Mouse (Mus musculus) MEL (cell line): ENCODE data around the gene Elovl3. TPM values are rescaled to one million over a fixed set of nuclear protein-coding genes. Genes with fewer than 3 reads are reported as not detected.

Experiments used
- DNase-seq: peaks from one replicate; pipeline ENCODE4 v3.0.0; 2011; ENCODE audit warnings: low read depth, low spot score
- H3K27ac ChIP-seq: 2 replicates; pipeline ENCODE4 v1.5.1; 2012; ENCODE audit warnings: low read depth, mild to moderate bottlenecking, control low read depth, low read length, moderate library complexity; ENCODE audit not compliant: control insufficient read depth
- H3K27me3 ChIP-seq, 2 experiments: fragments of 150-350 bp in 1 of 2; sonication (generic) in 1 of 2; 2 replicates each; pipeline ENCODE4 v1.6.1; 2012; ENCODE audit warnings: low read length in 2 of 2, mild to moderate bottlenecking in 2 of 2, improper control_type of control experiment in 1 of 2, moderate library complexity in 1 of 2; ENCODE audit not compliant: insufficient read depth in 2 of 2, control insufficient read depth in 1 of 2
- H3K36me3 ChIP-seq, 2 experiments: 2 replicates each; pipeline ENCODE4 v1.6.1; 2012 to 2014; ENCODE audit warnings: low read length in 2 of 2, improper control_type of control experiment in 1 of 2, inconsistent platforms in 1 of 2, mild to moderate bottlenecking in 1 of 2; ENCODE audit not compliant: insufficient read depth in 2 of 2, control insufficient read depth in 1 of 2
- H3K4me1 ChIP-seq, 2 experiments: fragments of 150-350 bp in 1 of 2; sonication (generic) in 1 of 2; 2 replicates each; pipeline ENCODE4 v1.6.1; 2012; ENCODE audit warnings: low read length in 2 of 2, improper control_type of control experiment in 1 of 2, mild to moderate bottlenecking in 1 of 2; ENCODE audit not compliant: insufficient read depth in 2 of 2, control insufficient read depth in 1 of 2
- H3K4me3 ChIP-seq, 2 experiments: fragments of 150-350 bp in 1 of 2; sonication (generic) in 1 of 2; 2 replicates each; pipeline ENCODE4 v1.5.1; 2012; ENCODE audit warnings: low read depth in 2 of 2, low read length in 2 of 2, mild to moderate bottlenecking in 2 of 2, moderate library complexity in 2 of 2, control low read depth in 1 of 2, improper control_type of control experiment in 1 of 2; ENCODE audit not compliant: control insufficient read depth in 1 of 2, insufficient read depth in 1 of 2
- H3K79me2 ChIP-seq: 2 replicates; pipeline ENCODE4 v1.6.1; 2012; ENCODE audit warnings: mild to moderate bottlenecking, low read length, moderate library complexity; ENCODE audit not compliant: control insufficient read depth, poor library complexity, insufficient read depth
- H3K9ac ChIP-seq: 2 replicates; pipeline ENCODE4 v1.6.1; 2012; ENCODE audit warnings: low read depth, mild to moderate bottlenecking, control low read depth, low read length, moderate library complexity; ENCODE audit not compliant: control insufficient read depth, poor library complexity, severe bottlenecking
- H3K9me3 ChIP-seq: fragments of 150-350 bp; sonication (generic); replicated peaks from 2 replicates; pipeline ENCODE4 v1.6.1; 2012; ENCODE audit warnings: mild to moderate bottlenecking, low read length, improper control_type of control experiment, moderate library complexity; ENCODE audit not compliant: insufficient read depth
- BHLHE40 ChIP-seq: IDR thresholded peaks from 2 replicates; pipeline ENCODE4 v1.6.1; 2012; ENCODE audit warnings: low read depth, mild to moderate bottlenecking, inconsistent platforms, low read length, improper control_type of control experiment, borderline replicate concordance
- CHD1 ChIP-seq: IDR thresholded peaks from 2 replicates; pipeline ENCODE4 v1.6.1; 2012; ENCODE audit warnings: low read depth, mild to moderate bottlenecking, inconsistent platforms, low read length, improper control_type of control experiment
- CHD2 ChIP-seq: IDR thresholded peaks from 2 replicates; pipeline ENCODE4 v1.6.1; 2011; ENCODE audit warnings: low read length, improper control_type of control experiment
- CTCF ChIP-seq, 3 experiments: IDR thresholded peaks in 2 of 3; conservative IDR thresholded peaks in 1 of 3; 2 replicates each; pipeline ENCODE4 v1.5.1; 2011 to 2012; ENCODE audit warnings: low read length in 3 of 3, low read depth in 2 of 3, mild to moderate bottlenecking in 2 of 3, improper control_type of control experiment in 1 of 3, inconsistent platforms in 1 of 3, mixed read lengths in 1 of 3, moderate library complexity in 1 of 3; ENCODE audit not compliant: control insufficient read depth in 1 of 3, insufficient read depth in 1 of 3, poor library complexity in 1 of 3, severe bottlenecking in 1 of 3
- EP300 ChIP-seq, 2 experiments: IDR thresholded peaks; 2 replicates each; pipeline ENCODE4 v1.6.1; 2011; ENCODE audit warnings: improper control_type of control experiment in 2 of 2, low read length in 2 of 2, low read depth in 1 of 2, mild to moderate bottlenecking in 1 of 2
- MAX ChIP-seq: IDR thresholded peaks from 2 replicates; pipeline ENCODE4 v1.6.1; 2011; ENCODE audit warnings: low read length, improper control_type of control experiment
- MAZ ChIP-seq: IDR thresholded peaks from 2 replicates; pipeline ENCODE4 v1.6.1; 2012; ENCODE audit warnings: low read depth, mild to moderate bottlenecking, inconsistent platforms, low read length, improper control_type of control experiment
- MXI1 ChIP-seq: IDR thresholded peaks from 2 replicates; pipeline ENCODE4 v1.6.1; 2011; ENCODE audit warnings: mild to moderate bottlenecking, low read depth, low read length, improper control_type of control experiment
- MYC ChIP-seq: IDR thresholded peaks from 2 replicates; pipeline ENCODE4 v1.6.1; 2011; ENCODE audit warnings: low read depth, mild to moderate bottlenecking, low read length, improper control_type of control experiment, moderate library complexity
- NELFE ChIP-seq: IDR thresholded peaks from 2 replicates; pipeline ENCODE4 v1.6.1; 2011; ENCODE audit warnings: low read depth, low read length, improper control_type of control experiment
- POLR2AphosphoS2 ChIP-seq: IDR thresholded peaks from 2 replicates; pipeline ENCODE4 v1.6.1; 2011; ENCODE audit warnings: low read length, improper control_type of control experiment
- SIN3A ChIP-seq: IDR thresholded peaks from 2 replicates; pipeline ENCODE4 v1.6.1; 2012; ENCODE audit warnings: low read length, improper control_type of control experiment, inconsistent platforms
- TBP ChIP-seq: IDR thresholded peaks from 2 replicates; pipeline ENCODE4 v1.8.0; 2011; ENCODE audit warnings: low read depth, low read length, improper control_type of control experiment
- TCF12 ChIP-seq: IDR thresholded peaks from 2 replicates; pipeline ENCODE4 v1.6.1; 2014; ENCODE audit warnings: low read depth, mild to moderate bottlenecking, inconsistent platforms, low read length, improper control_type of control experiment, moderate library complexity
- USF1 ChIP-seq: IDR thresholded peaks from 2 replicates; pipeline ENCODE4 v1.6.1; 2014; ENCODE audit warnings: low read depth, mild to moderate bottlenecking, inconsistent platforms, low read length, improper control_type of control experiment, moderate library complexity
- USF2 ChIP-seq, 2 experiments: IDR thresholded peaks; 2 replicates each; pipeline ENCODE4 v1.6.1; 2011 to 2012; ENCODE audit warnings: improper control_type of control experiment in 2 of 2, low read length in 2 of 2, borderline replicate concordance in 1 of 2, inconsistent platforms in 1 of 2, low read depth in 1 of 2, mild to moderate bottlenecking in 1 of 2; ENCODE audit not compliant: insufficient read depth in 1 of 2
- ZC3H11A ChIP-seq: IDR thresholded peaks from 2 replicates; pipeline ENCODE4 v1.6.1; 2012; ENCODE audit warnings: low read depth, mild to moderate bottlenecking, inconsistent platforms, low read length, improper control_type of control experiment
- ZKSCAN1 ChIP-seq: IDR thresholded peaks from 2 replicates; pipeline ENCODE4 v1.6.1; 2012; ENCODE audit warnings: low read depth, mild to moderate bottlenecking, inconsistent platforms, low read length, improper control_type of control experiment, moderate library complexity
- polyA plus RNA-seq, 2 experiments: library from polyadenylated mRNA; stranded (reverse) in 1 of 2; unstranded in 1 of 2; fragments of >175 nt in 1 of 2; fragments of >200 nt in 1 of 2; gene quantifications; 2 replicates each; pipeline versions ENCODE4 v1.2.1 to v1.2.4; 2012; ENCODE audit warnings: low replicate concordance in 2 of 2, low read depth in 1 of 2; ENCODE audit not compliant: insufficient read length in 2 of 2, insufficient read depth in 1 of 2, missing spikeins in 1 of 2
- total RNA-seq: library from RNA; depleted of rRNA; stranded (reverse); fragments of 300-350 nt; gene quantifications from 2 replicates; pipeline ENCODE4 v1.2.3, GENCODE M21; 2012

Gene Elovl3
- total and polyA plus RNA-seq, 3 experiments = 1.2 to 2.3 TPM; not detected in 1

GRCm38 (mm10) chr19:46124651-46125050 lies 7.0 kb upstream of the Elovl3 start:
- H3K4me3 ChIP-seq = no peak overlapping the region
- no peaks in the 10 kb centered on the region for H3K79me2 ChIP-seq
- no peaks in the 10 kb centered on the region for H3K9me3 ChIP-seq
- H3K9ac ChIP-seq = no peak overlapping the region
- H3K27me3 ChIP-seq = peaks cover 2 to 4% of the 10 kb centered on the region in 2 experiments; a peak in 2 of 4 replicates
- H3K4me1 ChIP-seq = peaks cover 0 to 1% of the 10 kb centered on the region in 2 experiments; a peak in 1 of 4 replicates
- peaks cover 0 to under 1% of the 10 kb centered on the region in 2 experiments; a peak in 2 of 4 replicates for H3K36me3 ChIP-seq
- DNase-seq = no peak
- no peak overlapping the region for H3K27ac ChIP-seq
- no peak for TF ChIP-seq POLR2AphosphoS2
- TF ChIP-seq ZC3H11A = no peak
- TF ChIP-seq USF2 (IDR thresholded peaks at IDR 0.05; ENCODE audit: borderline replicate concordance in 1 of 2, insufficient read depth in 1 of 2, low read depth in 1 of 2, low read length in 2 of 2) = no peak
- no peak for TF ChIP-seq SIN3A
- no peak for TF ChIP-seq CHD2
- no peak for TF ChIP-seq USF1
- no peak for TF ChIP-seq TCF12
- TF ChIP-seq EP300 (IDR thresholded peaks at IDR 0.05; ENCODE audit: low read depth in 1 of 2, low read length in 2 of 2) = no peak
- no peak for TF ChIP-seq CTCF (IDR thresholded peaks at IDR 0.05 in 2 of 3, conservative IDR thresholded peaks at IDR 0.05 in 1 of 3; ENCODE audit: control insufficient read depth in 1 of 3, insufficient read depth in 1 of 3, low read depth in 2 of 3, low read length in 3 of 3, poor library complexity in 1 of 3, severe bottlenecking in 1 of 3)
- TF ChIP-seq CHD1 = no peak
- TF ChIP-seq MYC = no peak
- TF ChIP-seq MXI1 = no peak
- TF ChIP-seq NELFE = no peak
- no peak for TF ChIP-seq MAZ
- no peak for TF ChIP-seq MAX
- no peak for TF ChIP-seq ZKSCAN1
- no peak for TF ChIP-seq TBP

DNA sequence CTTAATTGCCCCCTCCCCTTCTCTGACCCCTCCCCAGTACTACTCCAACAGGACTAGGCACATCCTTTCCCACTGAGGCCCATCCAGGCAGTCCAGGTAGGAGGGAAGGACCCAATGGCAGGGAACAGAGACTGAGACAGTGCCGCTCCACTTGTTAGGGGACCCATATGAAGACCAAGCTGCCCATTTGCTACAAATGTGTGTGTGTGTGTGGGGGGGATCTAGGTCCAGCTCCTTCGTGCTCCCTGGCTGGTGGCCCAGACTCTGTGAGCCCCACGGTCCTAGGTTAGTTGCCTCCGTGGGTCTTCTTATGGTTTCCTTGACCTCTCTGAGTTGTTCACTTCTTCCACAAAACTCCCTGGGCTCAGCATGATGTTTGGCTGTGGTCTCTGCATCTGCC lies 5.4 kb upstream of the Elovl3 start:
- no peaks in the 10 kb centered on the region for H3K79me2 ChIP-seq
- H3K36me3 ChIP-seq = no peaks in the 10 kb centered on the region
- H3K4me3 ChIP-seq = no peak overlapping the region
- TF ChIP-seq CTCF (IDR thresholded peaks at IDR 0.05 in 2 of 3, conservative IDR thresholded peaks at IDR 0.05 in 1 of 3; ENCODE audit: control insufficient read depth in 1 of 3, insufficient read depth in 1 of 3, low read depth in 2 of 3, low read length in 3 of 3, poor library complexity in 1 of 3, severe bottlenecking in 1 of 3) (no peak), CHD1 (no peak), BHLHE40 (no peak)
- H3K9me3 ChIP-seq = no peaks in the 10 kb centered on the region
- no peak overlapping the region for H3K27ac ChIP-seq
- no peak overlapping the region for H3K9ac ChIP-seq
- DNase-seq = no peak
- peaks cover 0 to 3% of the 10 kb centered on the region in 2 experiments; a peak in 1 of 4 replicates for H3K4me1 ChIP-seq
- H3K27me3 ChIP-seq = peaks cover 2 to 4% of the 10 kb centered on the region in 2 experiments; a peak in 2 of 4 replicates
